Mouse (Mus musculus) small intestine, adult 2 months (tissue): ENCODE measurements at regions not wholly inside any gene's neighbourhood (a gene's known extent, or its start where the extent isn't known, plus 50 kb on each side); places are given as distances from the start of the nearest gene placed in this dataset.

Experiments used
- H3K27ac ChIP-seq: fragments of 200-500 bp; 2 replicates; pipeline ENCODE4 v1.5.1; 2012; ENCODE audit warnings: low read depth, low read length, control low read depth, inconsistent platforms; ENCODE audit not compliant: insufficient read depth
- H3K27me3 ChIP-seq: fragments of 200-500 bp; 2 replicates; pipeline ENCODE4 v1.6.1; 2012; ENCODE audit warnings: mild to moderate bottlenecking, moderate library complexity, low read length, inconsistent platforms; ENCODE audit not compliant: control insufficient read depth, insufficient read depth
- H3K36me3 ChIP-seq: fragments of 200-500 bp; 2 replicates; pipeline ENCODE4 v1.6.1; 2012; ENCODE audit warnings: mild to moderate bottlenecking, low read length, control low read depth, inconsistent platforms; ENCODE audit not compliant: control insufficient read depth, insufficient read depth
- H3K4me1 ChIP-seq: fragments of 200-500 bp; 2 replicates; pipeline ENCODE4 v1.6.1; 2012; ENCODE audit warnings: low read length, inconsistent platforms, mixed read lengths; ENCODE audit not compliant: control insufficient read depth, insufficient read depth, insufficient read length
- H3K4me3 ChIP-seq: fragments of 200-500 bp; 2 replicates; pipeline ENCODE4 v1.5.1; 2012; ENCODE audit warnings: low read depth, mild to moderate bottlenecking, control low read depth, inconsistent platforms, low read length, moderate library complexity
- CTCF ChIP-seq: fragments of 200-500 bp; IDR thresholded peaks from 2 replicates; pipeline ENCODE4 v1.5.1; 2012; ENCODE audit warnings: low read depth, mild to moderate bottlenecking, control low read depth, inconsistent platforms, low read length, moderate library complexity, mixed read lengths; ENCODE audit not compliant: insufficient replicate concordance, insufficient read length; ENCODE audit errors: extremely low read depth
- POLR2A ChIP-seq: fragments of 200-500 bp; IDR thresholded peaks from 2 replicates; pipeline ENCODE4 v1.6.1; 2012; ENCODE audit warnings: low read depth, mild to moderate bottlenecking, control low read depth, inconsistent platforms, low read length, moderate library complexity
- WGBS: fragments of 180-500 bp; shearing (Covaris S2); methylation state at CpG from one replicate; pipeline ENCODE4 v1.1.7; 2018; 5-methylcytosine and 5-hydroxymethylcytosine counted together

DNA sequence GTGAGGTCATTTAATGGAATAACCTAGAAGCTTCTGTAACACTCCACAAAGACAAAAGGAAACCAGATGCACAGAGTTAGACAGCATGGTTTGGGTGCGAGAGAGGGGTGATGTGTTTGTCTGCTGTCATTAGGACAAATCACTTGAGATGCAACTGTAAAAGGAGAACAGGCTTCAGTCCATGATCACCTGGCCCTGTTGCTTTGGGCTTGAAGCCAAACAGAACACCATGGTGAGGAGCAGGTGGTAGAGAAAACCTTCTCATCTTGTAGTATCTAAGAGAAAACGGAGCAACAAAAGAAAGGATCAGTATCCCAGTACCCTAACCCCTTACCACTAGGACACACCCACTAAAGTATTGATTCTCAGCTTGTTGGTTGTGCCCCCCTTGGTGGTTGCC is 449.5 kb downstream of the Pdcd6ip start:
- TF ChIP-seq POLR2A (no peak), CTCF (no peak)
- Histone ChIP-seq H3K27me3 (no peaks in the 10 kb centered on the region), H3K27ac (no peak overlapping the region), H3K36me3 (no peaks in the 10 kb centered on the region), H3K4me1 (no peaks in the 10 kb centered on the region), H3K4me3 (no peak overlapping the region)
- 58% methylated on average over 2 of the region's 2 CpGs for WGBS

DNA sequence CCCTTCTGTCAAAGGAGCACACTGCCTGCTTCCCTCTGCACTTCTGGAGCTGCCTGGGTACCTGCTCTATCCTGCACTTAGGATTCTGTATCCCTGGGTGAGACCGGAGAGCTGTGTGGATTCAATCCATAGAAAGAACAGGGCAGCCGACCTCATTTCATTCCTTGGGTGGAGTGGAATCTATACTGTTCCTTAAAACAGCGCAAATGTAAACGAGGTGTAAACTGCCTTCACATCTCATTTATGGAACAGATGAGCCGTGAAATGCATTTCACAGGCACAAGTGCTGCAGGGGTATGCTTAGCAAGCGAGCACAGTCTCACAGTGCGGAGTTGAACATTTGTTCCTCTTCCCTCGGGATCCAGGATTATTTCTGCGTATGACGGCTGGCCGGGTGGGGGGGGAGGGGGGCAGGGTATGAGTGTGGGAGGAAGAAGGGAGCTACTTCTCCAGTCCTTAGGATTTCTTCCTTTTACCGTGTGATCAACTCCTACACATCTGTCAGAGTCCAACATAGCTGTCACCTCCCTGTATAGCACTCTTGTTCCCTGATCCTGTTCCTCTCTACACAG is 459.3 kb downstream of the Pdcd6ip start:
- 85% methylated on average over 12 of the region's 12 CpGs for WGBS
- Histone ChIP-seq H3K27ac (no peak overlapping the region), H3K4me1 (no peaks in the 10 kb centered on the region), H3K36me3 (no peaks in the 10 kb centered on the region), H3K4me3 (no peak overlapping the region), H3K27me3 (no peaks in the 10 kb centered on the region)
- TF ChIP-seq CTCF, result no peak
- no peak for TF ChIP-seq POLR2A

DNA sequence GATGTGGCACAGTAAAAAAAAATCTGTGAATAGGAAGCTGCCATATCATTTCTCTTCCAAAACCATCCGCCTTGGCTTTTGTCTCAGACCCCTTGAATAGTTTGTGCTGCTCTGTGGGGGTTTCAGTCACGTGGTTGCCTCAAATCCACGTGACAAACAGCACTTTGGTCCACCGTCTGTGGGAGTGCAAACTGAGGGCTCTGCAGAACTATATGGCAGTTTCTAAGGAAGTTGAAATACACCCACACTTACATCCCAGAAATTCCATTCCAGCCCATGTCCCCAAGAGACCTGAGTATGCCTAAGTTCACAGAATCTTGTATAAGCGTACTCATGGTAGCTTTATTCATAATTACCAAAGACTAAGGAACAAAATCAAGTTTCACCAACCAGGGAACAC is 460.1 kb downstream of the Pdcd6ip start:
- no peaks in the 10 kb centered on the region for H3K4me1 ChIP-seq
- no peaks in the 10 kb centered on the region for H3K27me3 ChIP-seq
- H3K27ac ChIP-seq, result no peak overlapping the region
- no peaks in the 10 kb centered on the region for H3K36me3 ChIP-seq
- TF ChIP-seq CTCF, result no peak
- 54% methylated on average over 5 of the region's 5 CpGs for WGBS
- H3K4me3 ChIP-seq, result no peak overlapping the region

DNA sequence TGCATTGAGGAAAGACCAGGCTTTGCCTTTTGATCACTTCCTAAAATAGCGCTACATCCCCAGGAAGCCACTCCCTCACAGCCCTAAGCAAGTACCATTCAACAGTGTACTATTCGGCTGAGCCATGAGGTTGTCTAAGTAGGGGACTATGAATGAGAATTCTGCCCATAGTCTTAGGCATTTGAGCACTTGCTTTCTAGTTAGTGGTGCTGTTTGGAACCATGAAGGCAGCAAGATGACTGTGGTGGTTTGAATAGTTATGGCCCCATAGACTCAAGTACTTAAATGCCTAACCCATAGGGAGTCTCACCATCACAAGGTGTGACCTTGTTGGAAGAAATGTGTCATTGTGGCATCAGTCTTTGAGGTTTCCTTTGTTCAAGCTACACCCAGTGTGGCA is 464.2 kb downstream of the Pdcd6ip start:
- H3K4me1 ChIP-seq, result no peaks in the 10 kb centered on the region
- H3K27me3 ChIP-seq, result no peaks in the 10 kb centered on the region
- H3K4me3 ChIP-seq, result no peak overlapping the region
- no peaks in the 10 kb centered on the region for H3K36me3 ChIP-seq
- no peak overlapping the region for H3K27ac ChIP-seq
- TF ChIP-seq CTCF (no peak), POLR2A (no peak)
- 85% methylated on average over 2 of the region's 2 CpGs for WGBS

DNA sequence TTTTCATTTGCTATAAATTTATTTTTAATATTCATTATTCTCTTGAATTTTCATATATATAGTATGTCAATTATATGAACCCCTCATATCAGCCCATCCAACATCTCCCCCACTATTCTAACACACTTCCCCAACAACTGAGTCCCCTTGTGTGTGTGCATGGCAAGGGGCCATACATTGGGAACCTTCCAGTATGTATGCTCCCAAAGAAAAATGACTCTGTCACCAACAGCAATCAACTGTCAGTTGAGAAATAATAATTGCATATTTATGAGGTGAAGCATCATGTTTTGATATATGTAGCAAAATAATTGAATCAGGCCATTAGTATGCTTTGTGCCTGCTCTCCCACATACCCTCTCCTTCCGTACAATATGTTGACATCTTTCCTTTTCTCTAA is 474.7 kb downstream of the Pdcd6ip start:
- no peaks in the 10 kb centered on the region for H3K27me3 ChIP-seq
- H3K4me3 ChIP-seq, result no peak overlapping the region
- 76% methylated on average over 1 of the region's 1 CpGs for WGBS
- no peaks in the 10 kb centered on the region for H3K36me3 ChIP-seq
- TF ChIP-seq POLR2A (no peak), CTCF (no peak)
- no peaks in the 10 kb centered on the region for H3K4me1 ChIP-seq
- H3K27ac ChIP-seq, result no peak overlapping the region

DNA sequence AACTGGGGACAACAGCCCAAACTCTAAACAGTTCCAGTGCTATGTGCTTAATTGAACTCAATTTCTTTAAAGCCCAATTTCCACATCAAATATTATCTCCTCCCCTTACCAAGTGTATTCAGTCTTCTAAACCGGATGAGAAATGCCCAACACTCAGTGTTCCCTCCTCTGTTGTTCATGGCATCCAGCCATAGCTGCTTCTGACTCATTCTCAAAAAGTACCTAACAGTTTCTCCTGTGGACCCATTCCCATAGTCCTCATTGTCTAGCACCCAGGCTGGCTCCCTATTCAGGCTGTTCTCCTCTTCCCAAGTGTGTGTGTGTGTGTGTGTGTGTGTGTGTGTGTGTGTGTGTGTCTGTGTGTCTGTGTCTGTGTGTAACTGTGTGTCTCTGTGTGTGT is 478.7 kb downstream of the Pdcd6ip start:
- no peak for TF ChIP-seq CTCF
- no peak for TF ChIP-seq POLR2A
- H3K36me3 ChIP-seq, result no peaks in the 10 kb centered on the region
- no peaks in the 10 kb centered on the region for H3K4me1 ChIP-seq
- no peak overlapping the region for H3K27ac ChIP-seq
- no peaks in the 10 kb centered on the region for H3K27me3 ChIP-seq
- H3K4me3 ChIP-seq, result no peak overlapping the region
- WGBS, result 81% methylated on average over 1 of the region's 1 CpGs

DNA sequence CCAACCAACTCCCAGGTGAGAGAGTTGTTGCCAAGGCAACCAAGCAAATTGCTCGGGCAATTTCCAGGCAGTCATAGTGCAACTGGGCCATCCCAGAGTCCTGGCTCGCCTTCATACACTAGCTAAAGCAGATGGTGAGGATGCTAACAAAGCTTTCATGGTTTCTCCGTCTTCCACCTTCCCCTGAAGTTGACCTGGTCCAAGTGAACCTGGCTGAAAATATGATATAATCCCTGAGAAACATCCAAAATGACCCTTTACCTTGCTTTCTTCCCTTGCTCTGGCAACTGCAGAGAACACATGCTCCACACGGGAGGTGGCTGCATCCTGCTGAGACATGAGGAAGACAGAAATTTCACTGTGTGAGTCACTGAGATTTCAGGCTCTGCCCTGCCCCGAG is 494.1 kb downstream of the Pdcd6ip start:
- TF ChIP-seq POLR2A, result no peak
- TF ChIP-seq CTCF, result no peak
- 73% methylated on average over 5 of the region's 5 CpGs for WGBS
- Histone ChIP-seq H3K27me3 (no peaks in the 10 kb centered on the region), H3K27ac (no peak overlapping the region), H3K4me3 (no peak overlapping the region), H3K36me3 (no peaks in the 10 kb centered on the region), H3K4me1 (no peaks in the 10 kb centered on the region)

DNA sequence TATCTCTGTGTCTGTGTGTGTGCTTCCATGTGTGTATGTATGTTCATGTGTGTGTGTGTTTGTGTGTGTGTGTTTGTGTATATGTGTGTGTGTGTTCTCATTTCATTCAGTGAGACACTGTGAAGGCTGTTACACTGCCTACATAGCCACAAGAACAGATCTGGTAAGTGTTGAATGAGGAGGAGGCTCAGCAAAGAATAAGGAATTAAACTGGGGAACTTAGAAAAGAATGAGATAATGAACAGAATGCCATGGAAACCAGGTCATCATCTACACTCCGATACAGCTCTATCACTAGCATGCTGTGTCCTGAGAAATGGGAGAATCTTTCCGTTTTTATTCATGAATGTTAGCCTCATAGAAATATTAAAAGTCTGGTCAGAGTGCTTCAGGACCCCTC is 495.7 kb downstream of the Pdcd6ip start:
- Histone ChIP-seq H3K4me3 (no peak overlapping the region), H3K36me3 (no peaks in the 10 kb centered on the region), H3K4me1 (no peaks in the 10 kb centered on the region), H3K27me3 (no peaks in the 10 kb centered on the region), H3K27ac (no peak overlapping the region)
- TF ChIP-seq POLR2A (no peak), CTCF (no peak)
- WGBS, result 77% methylated on average over 2 of the region's 2 CpGs
